Mouse (Mus musculus) forebrain, embryonic 16.5 days (tissue): Measurements from ENCODE around the gene Anapc15-ps. TPM values are rescaled to one million over a fixed set of nuclear protein-coding genes. Genes with fewer than 3 reads are reported as not detected.

Source experiments
- ATAC-seq: fragments of 200-750 bp; cut with Nextera tagmentation; 2 replicates; pipeline ENCODE4 v1.8.0; 2017; ENCODE audit warnings: mild to moderate bottlenecking, moderate library complexity
- H3K27ac ChIP-seq: fragments of 300-500 bp; sonication (generic); 2 replicates; pipeline ENCODE4 v1.5.1; 2014; ENCODE audit warnings: low read length, control low read depth
- H3K27me3 ChIP-seq: fragments of 300-500 bp; sonication (generic); replicated peaks from 2 replicates; pipeline ENCODE4 v1.6.1; 2014; ENCODE audit warnings: low read length; ENCODE audit not compliant: control insufficient read depth, insufficient read depth
- H3K36me3 ChIP-seq: fragments of 300-500 bp; sonication (generic); 2 replicates; pipeline ENCODE4 v1.6.1; 2014; ENCODE audit not compliant: control insufficient read depth, insufficient read depth
- H3K4me1 ChIP-seq: fragments of 300-500 bp; sonication (generic); replicated peaks from 2 replicates; pipeline ENCODE4 v1.6.1; 2014; ENCODE audit warnings: low read length; ENCODE audit not compliant: control insufficient read depth, insufficient read depth
- H3K4me2 ChIP-seq: fragments of 300-500 bp; sonication (generic); 2 replicates; pipeline ENCODE4 v1.6.1; 2014; ENCODE audit warnings: mild to moderate bottlenecking, low read length, control low read depth
- H3K4me3 ChIP-seq: fragments of 300-500 bp; sonication (generic); replicated peaks from 2 replicates; pipeline ENCODE4 v1.5.1; 2014; ENCODE audit warnings: mild to moderate bottlenecking, low read length, control low read depth
- H3K9ac ChIP-seq: fragments of 300-500 bp; sonication (generic); replicated peaks from 2 replicates; pipeline ENCODE4 v1.6.1; 2014; ENCODE audit warnings: low read depth, low read length, control low read depth
- H3K9me3 ChIP-seq: fragments of 300-500 bp; sonication (generic); 2 replicates; pipeline ENCODE4 v1.6.1; 2016; ENCODE audit warnings: low read length; ENCODE audit not compliant: control insufficient read depth
- WGBS: fragments of 180-500 bp; shearing (Covaris S2); extraction: QIAGEN DNeasy Blood & Tissue Kit; methylation state at CpG from one replicate; pipeline ENCODE4 v1.1.7; 2014; 5-methylcytosine and 5-hydroxymethylcytosine counted together
- polyA plus RNA-seq: library from polyadenylated mRNA; unstranded; fragments of >200 nt; fragmentation: Nextera tagmentation; extraction: Ambion mirVana; gene quantifications from 2 replicates; pipeline ENCODE4 v1.2.1, GENCODE M21; 2015

The Anapc15-ps gene
- polyA plus RNA-seq, 1 experiment from 2014 or later: not detected

DNA sequence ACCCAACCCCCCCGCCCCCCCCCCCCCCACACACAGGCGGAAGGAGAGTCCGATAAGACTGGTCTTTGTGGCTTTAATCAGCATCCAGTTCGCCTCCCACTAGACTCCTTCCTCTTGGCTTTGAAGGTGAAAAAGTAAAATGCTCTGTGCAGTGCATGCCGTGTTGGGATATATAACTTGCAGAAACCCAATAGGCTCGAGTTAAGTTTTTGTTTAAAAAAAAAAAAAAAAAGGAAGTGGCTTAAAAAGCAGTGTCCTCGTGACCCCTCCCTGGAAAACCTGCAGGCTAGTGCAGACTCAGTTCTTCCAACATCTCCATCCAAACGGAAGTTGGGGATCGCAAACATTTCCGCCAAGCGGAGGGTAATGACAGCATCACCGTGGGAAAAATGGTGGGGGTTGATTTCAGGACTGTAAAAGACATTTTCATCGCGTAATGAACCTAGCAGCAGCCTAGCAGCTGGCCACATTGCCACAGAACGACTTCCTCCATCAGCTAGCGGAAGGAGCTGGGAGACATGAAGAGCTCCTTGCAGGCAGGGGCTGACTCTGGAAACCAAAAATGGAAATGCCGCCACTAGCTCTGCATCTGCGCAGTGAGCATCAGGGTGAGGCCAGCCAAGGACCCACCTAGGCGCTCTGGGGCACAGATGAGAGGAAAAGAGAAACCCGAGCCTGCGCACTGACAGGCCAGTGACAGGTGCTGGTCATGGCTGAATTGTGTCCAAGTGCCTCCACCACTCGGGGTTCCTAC lies 4.3 kb upstream of the Anapc15-ps start:
- H3K27me3 ChIP-seq: no peaks in the 10 kb centered on the region
- ATAC-seq: no peak
- H3K9ac ChIP-seq: no peak overlapping the region
- H3K9me3 ChIP-seq: no peaks in the 10 kb centered on the region
- H3K4me3 ChIP-seq: no peak overlapping the region
- 71% methylated on average over 22 of the region's 22 CpGs for WGBS
- H3K27ac ChIP-seq: no peak overlapping the region
- no peak overlapping the region for H3K4me2 ChIP-seq
- peaks cover 9% of the 10 kb centered on the region; the same call in 1 of the 2 replicates for H3K4me1 ChIP-seq
- H3K36me3 ChIP-seq: no peaks in the 10 kb centered on the region

DNA sequence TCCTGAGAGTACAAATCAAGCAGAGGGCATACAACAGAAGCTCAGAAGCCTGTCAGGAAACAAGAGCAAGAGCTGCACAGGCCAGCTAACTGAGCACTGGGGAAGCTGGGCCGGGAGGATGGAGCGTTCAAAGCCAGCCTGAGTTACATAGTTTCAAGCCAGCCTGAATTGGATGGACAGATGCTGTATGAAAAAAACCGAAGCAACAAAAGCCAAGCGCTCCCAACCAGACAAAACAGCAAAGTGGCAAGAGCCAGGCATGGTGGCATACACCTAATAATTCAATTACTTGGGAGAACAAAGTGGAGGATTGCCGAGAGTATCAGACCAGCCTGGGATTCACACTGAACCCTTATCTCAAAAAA lies 3.7 kb upstream of the Anapc15-ps start:
- peaks cover 9% of the 10 kb centered on the region; the same call in 1 of the 2 replicates for H3K4me1 ChIP-seq
- no peak overlapping the region for H3K4me3 ChIP-seq
- H3K27me3 ChIP-seq: no peaks in the 10 kb centered on the region
- no peak for ATAC-seq
- no peaks in the 10 kb centered on the region for H3K36me3 ChIP-seq
- H3K27ac ChIP-seq: no peak overlapping the region
- H3K9ac ChIP-seq: no peak overlapping the region
- 65% methylated on average over 5 of the region's 5 CpGs for WGBS
- no peak overlapping the region for H3K4me2 ChIP-seq
- H3K9me3 ChIP-seq: no peaks in the 10 kb centered on the region

DNA sequence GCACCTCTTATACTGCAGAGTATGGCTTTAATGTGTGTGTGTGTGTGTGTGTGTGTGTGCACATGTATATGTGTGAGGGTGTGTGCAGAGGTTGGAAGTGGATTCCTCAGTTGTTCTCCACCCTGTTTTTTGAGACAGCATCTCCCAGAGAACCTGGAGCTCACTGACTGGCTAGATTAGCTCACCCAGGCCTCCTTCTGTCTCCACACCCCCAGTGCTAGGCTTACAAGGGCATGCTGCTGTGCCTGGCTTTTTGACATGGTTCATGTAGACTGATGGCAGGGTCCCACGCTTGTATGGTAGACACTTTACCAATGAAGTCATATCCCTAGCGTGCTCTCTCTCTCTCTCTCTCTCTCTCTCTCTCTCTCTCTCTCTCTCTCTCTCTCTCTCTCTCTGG lies 3.1 kb upstream of the Anapc15-ps start:
- H3K4me3 ChIP-seq: no peak overlapping the region

GRCm38 (mm10) chr10:95670781-95671780 lies 2.2 kb downstream of the Anapc15-ps start:
- Histone ChIP-seq H3K4me2 (no peak overlapping the region), H3K27me3 (no peaks in the 10 kb centered on the region), H3K9ac (no peak overlapping the region), H3K9me3 (no peaks in the 10 kb centered on the region), H3K27ac (no peak overlapping the region), H3K4me3 (no peak overlapping the region), H3K4me1 (no peaks in the 10 kb centered on the region), H3K36me3 (no peaks in the 10 kb centered on the region)
- no peak for ATAC-seq
- WGBS: 80% methylated on average over 21 of the region's 21 CpGs

More for the DNA sequence above, 3.1 kb upstream of the Anapc15-ps start:
- H3K36me3 ChIP-seq: no peaks in the 10 kb centered on the region
- H3K9ac ChIP-seq: no peak overlapping the region
- no peak overlapping the region for H3K4me2 ChIP-seq
- ATAC-seq: no peak
- WGBS: 97% methylated on average over 2 of the region's 2 CpGs
- no peak overlapping the region for H3K27ac ChIP-seq
- H3K4me1 ChIP-seq: peaks cover 9% of the 10 kb centered on the region; the same call in 1 of the 2 replicates
- no peaks in the 10 kb centered on the region for H3K27me3 ChIP-seq
- no peaks in the 10 kb centered on the region for H3K9me3 ChIP-seq

DNA sequence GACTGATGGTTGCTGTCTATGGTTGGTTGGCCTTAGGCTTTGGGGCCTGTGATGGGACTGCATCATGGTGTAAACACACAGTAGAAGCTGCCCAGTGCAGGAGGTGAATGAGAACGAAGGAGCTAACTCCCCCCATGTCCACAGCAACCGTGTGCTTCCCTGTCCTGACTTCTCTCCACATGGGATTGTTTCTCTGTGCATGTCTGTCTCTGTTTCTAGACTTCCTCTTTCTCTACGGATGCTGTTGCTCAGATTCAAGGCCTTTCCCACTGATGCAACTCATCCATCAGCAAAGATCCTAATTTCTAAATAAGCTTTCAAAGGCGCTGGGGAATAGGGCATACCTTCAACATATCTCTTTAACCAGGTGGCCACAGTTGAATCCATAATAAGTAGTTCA lies 3.4 kb downstream of the Anapc15-ps start:
- Histone ChIP-seq H3K4me2 (no peak overlapping the region), H3K27ac (no peak overlapping the region), H3K4me3 (no peak overlapping the region), H3K27me3 (no peaks in the 10 kb centered on the region), H3K9me3 (no peaks in the 10 kb centered on the region), H3K4me1 (no peaks in the 10 kb centered on the region), H3K36me3 (no peaks in the 10 kb centered on the region), H3K9ac (no peak overlapping the region)
- ATAC-seq: no peak
- WGBS: 95% methylated on average over 4 of the region's 4 CpGs

- ATAC-seq: no peak
- no peaks in the 10 kb centered on the region for H3K9me3 ChIP-seq
- H3K27me3 ChIP-seq: no peaks in the 10 kb centered on the region
- H3K36me3 ChIP-seq: no peaks in the 10 kb centered on the region
- WGBS: 90% methylated on average over 3 of the region's 3 CpGs
- H3K9ac ChIP-seq: no peak overlapping the region
- H3K4me3 ChIP-seq: no peak overlapping the region
- H3K27ac ChIP-seq: no peak overlapping the region
- H3K4me2 ChIP-seq: no peak overlapping the region
- H3K4me1 ChIP-seq: no peaks in the 10 kb centered on the region
These were observed 4.2 kb downstream of the Anapc15-ps start for GRCm38 (mm10) chr10:95669034-95669433.

- no peak overlapping the region for H3K27ac ChIP-seq
- ATAC-seq: no peak
- H3K9me3 ChIP-seq: no peaks in the 10 kb centered on the region
- no peak overlapping the region for H3K9ac ChIP-seq
- no peak overlapping the region for H3K4me2 ChIP-seq
- no peaks in the 10 kb centered on the region for H3K27me3 ChIP-seq
- no peaks in the 10 kb centered on the region for H3K36me3 ChIP-seq
- H3K4me3 ChIP-seq: no peak overlapping the region
- WGBS: 72% methylated on average over 3 of the region's 3 CpGs
- no peaks in the 10 kb centered on the region for H3K4me1 ChIP-seq
These were observed 5.8 kb downstream of the Anapc15-ps start for GRCm38 (mm10) chr10:95667371-95668030.

GRCm38 (mm10) chr10:95666791-95667190 lies 6.5 kb downstream of the Anapc15-ps start:
- no peak overlapping the region for H3K27ac ChIP-seq
- no peaks in the 10 kb centered on the region for H3K4me1 ChIP-seq
- ATAC-seq: no peak
- no peaks in the 10 kb centered on the region for H3K27me3 ChIP-seq
- H3K36me3 ChIP-seq: no peaks in the 10 kb centered on the region
- no peaks in the 10 kb centered on the region for H3K9me3 ChIP-seq
- H3K4me3 ChIP-seq: no peak overlapping the region
- H3K9ac ChIP-seq: no peak overlapping the region
- no peak overlapping the region for H3K4me2 ChIP-seq
- 77% methylated on average over 2 of the region's 2 CpGs for WGBS

GRCm38 (mm10) chr10:95665426-95665990 lies 7.7 kb downstream of the Anapc15-ps start:
- Histone ChIP-seq H3K27me3 (no peaks in the 10 kb centered on the region), H3K4me1 (no peaks in the 10 kb centered on the region), H3K36me3 (no peaks in the 10 kb centered on the region), H3K9me3 (no peaks in the 10 kb centered on the region), H3K27ac (no peak overlapping the region), H3K4me2 (no peak overlapping the region), H3K4me3 (no peak overlapping the region), H3K9ac (no peak overlapping the region)
- WGBS: 58% methylated on average over 11 of the region's 11 CpGs
- no peak for ATAC-seq
